7 mouse cellular contexts compared by ENCODE assay signal in genomic region chr7:81336432-81336786, GRCm38 (mm10). TPM values are rescaled to one million over a fixed set of nuclear protein-coding genes. Genes with fewer than 3 reads are reported as not detected.
DNase-seq lines count a peak whose midpoint lies in the region; ATAC-seq lines count a peak whose summit lies in the region.

No protein-coding gene starts in this region.

- DNase-seq in right cerebral cortex, postnatal 4 days = peak; percentile 64
- no peak for DNase-seq in right cerebral cortex, postnatal 25 days
- DNase-seq in adrenal gland, postnatal 36 days = peak; percentile 56 to 78
- peak; percentile 76 for DNase-seq in forebrain, embryonic 14.5 days (ENCODE audit: low spot score)
- peak; percentile 38 for DNase-seq in lung, postnatal 25 days (ENCODE audit: low spot score)
- DNase-seq in thymus, postnatal 0 days (ENCODE audit: low spot score) = peak; percentile 59

- H3K9me3 ChIP-seq in forebrain, embryonic 14.5 days (replicated peaks; ENCODE audit: control insufficient read depth, low read length) = no peaks in the 10 kb centered on the region
- no peaks in the 10 kb centered on the region for H3K9me3 ChIP-seq in intestine, embryonic 16.5 days (ENCODE audit: control insufficient read depth, low read length)

- ATAC-seq in forebrain, embryonic 14.5 days = no peak
- no peak for ATAC-seq in intestine, embryonic 16.5 days

- H3K4me1 ChIP-seq in forebrain, embryonic 14.5 days (ENCODE audit: control insufficient read depth, insufficient read depth, low read length) = no peaks in the 10 kb centered on the region
- peaks cover 3% of the 10 kb centered on the region; the same call in 1 of the 2 replicates for H3K4me1 ChIP-seq in intestine, embryonic 16.5 days (ENCODE audit: control insufficient read depth, insufficient read depth, low read length)

- 41% methylated on average over 8 of the region's 8 CpGs for WGBS in forebrain, embryonic 14.5 days
- 43% methylated on average over 8 of the region's 8 CpGs for WGBS in intestine, embryonic 16.5 days

- H3K27me3 ChIP-seq in forebrain, embryonic 14.5 days (replicated peaks; ENCODE audit: control insufficient read depth, insufficient read depth, low read length) = no peaks in the 10 kb centered on the region
- H3K27me3 ChIP-seq in intestine, embryonic 16.5 days (replicated peaks; ENCODE audit: control insufficient read depth, insufficient read depth, low read length) = no peaks in the 10 kb centered on the region

- no peak overlapping the region for H3K9ac ChIP-seq in forebrain, embryonic 14.5 days (ENCODE audit: low read length)
- H3K9ac ChIP-seq in intestine, embryonic 16.5 days (ENCODE audit: low read depth, low read length) = no peak overlapping the region

- H3K4me3 ChIP-seq in forebrain, embryonic 14.5 days (ENCODE audit: low read depth, low read length) = no peak overlapping the region
- H3K4me3 ChIP-seq in intestine, embryonic 16.5 days (ENCODE audit: low read length) = no peak overlapping the region

- H3K27ac ChIP-seq in forebrain, embryonic 14.5 days (ENCODE audit: low read depth, low read length) = no peak overlapping the region
- H3K27ac ChIP-seq in intestine, embryonic 16.5 days (ENCODE audit: low read length) = peak overlapping the region; percentile 71; the same call in 1 of the 2 replicates

- no peak overlapping the region for H3K4me2 ChIP-seq in forebrain, embryonic 14.5 days (ENCODE audit: low read length)
- no peak overlapping the region for H3K4me2 ChIP-seq in intestine, embryonic 16.5 days (ENCODE audit: low read depth, low read length)

- peaks cover 53% of the 10 kb centered on the region for H3K36me3 ChIP-seq in forebrain, embryonic 14.5 days (ENCODE audit: control insufficient read depth, insufficient read depth, low read length)
- H3K36me3 ChIP-seq in intestine, embryonic 16.5 days (ENCODE audit: control insufficient read depth, insufficient read depth, low read length) = peaks cover 14% of the 10 kb centered on the region

RNA-seq across cellular contexts. Expression of gene Rps17, which starts 8.6 kb away (rescaled TPM):
- total RNA-seq in adrenal gland, postnatal 36 days (2021) = 1,000 to 10,000 TPM; 1,209 to 1,218 TPM
- polyA plus RNA-seq in forebrain, embryonic 14.5 days (2014; fragmentation: Nextera tagmentation; extraction: Ambion mirVana) = 769 and 900 TPM in 2 replicates
- polyA plus RNA-seq in intestine, embryonic 16.5 days (2015; fragmentation: Nextera tagmentation; extraction: Ambion mirVana) = 1,024 and 1,136 TPM in 2 replicates
- polyA plus RNA-seq in thymus, postnatal 0 days (2015; fragmentation: Nextera tagmentation; extraction: Ambion mirVana) = 1,759 and 1,761 TPM in 2 replicates
